Mouse (Mus musculus): Measurements from ENCODE around the gene Mgst2.
A peak's percentile ranks its signal among the peaks of the same experiment; 100 is the strongest.

Mgst2 gene

GRCm38 (mm10) chr3:51654303-51655055 is 5.7 kb upstream of the Mgst2 start:
- DNase-seq (ENCODE audit: low read depth, low spot score): peak; percentile 79

DNA sequence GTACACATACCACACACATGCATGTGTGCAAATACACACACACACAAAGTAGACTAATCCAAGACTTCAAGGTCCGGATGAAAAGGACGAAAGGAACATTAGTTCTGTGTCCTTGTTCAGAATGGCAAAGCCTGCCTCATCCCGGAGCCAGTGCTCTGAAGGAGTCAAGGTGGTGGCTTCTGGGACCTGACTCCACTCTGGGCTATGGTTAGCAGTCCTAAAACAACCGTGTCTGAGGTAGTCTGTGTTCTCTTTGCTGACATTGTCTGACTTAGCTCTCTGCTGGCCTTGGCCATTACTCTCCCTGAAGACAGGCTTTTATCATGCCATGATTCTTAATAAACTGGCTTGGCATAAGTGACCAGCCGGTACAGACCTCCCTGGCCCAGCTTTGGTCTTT is 745 bp upstream of the Mgst2 start:
- DNase-seq (ENCODE audit: low read depth, low spot score): no peak

GRCm38 (mm10) chr3:51660821-51661276 is 689 bp downstream of the Mgst2 start:
- DNase-seq (ENCODE audit: low read depth, low spot score): no peak

- DNase-seq (ENCODE audit: low read depth, low spot score): no peak
Measured at GRCm38 (mm10) chr3:51661376-51661775, 1.2 kb downstream of the Mgst2 start.

- no peak for DNase-seq (ENCODE audit: low read depth, low spot score)
Measured at GRCm38 (mm10) chr3:51661880-51662550, 1.9 kb downstream of the Mgst2 start.

GRCm38 (mm10) chr3:51662557-51662956 is 2.4 kb downstream of the Mgst2 start:
- DNase-seq (ENCODE audit: low read depth, low spot score): no peak

- DNase-seq (ENCODE audit: low read depth, low spot score): no peak
Measured at GRCm38 (mm10) chr3:51668607-51669006, 8.4 kb downstream of the Mgst2 start.

DNA sequence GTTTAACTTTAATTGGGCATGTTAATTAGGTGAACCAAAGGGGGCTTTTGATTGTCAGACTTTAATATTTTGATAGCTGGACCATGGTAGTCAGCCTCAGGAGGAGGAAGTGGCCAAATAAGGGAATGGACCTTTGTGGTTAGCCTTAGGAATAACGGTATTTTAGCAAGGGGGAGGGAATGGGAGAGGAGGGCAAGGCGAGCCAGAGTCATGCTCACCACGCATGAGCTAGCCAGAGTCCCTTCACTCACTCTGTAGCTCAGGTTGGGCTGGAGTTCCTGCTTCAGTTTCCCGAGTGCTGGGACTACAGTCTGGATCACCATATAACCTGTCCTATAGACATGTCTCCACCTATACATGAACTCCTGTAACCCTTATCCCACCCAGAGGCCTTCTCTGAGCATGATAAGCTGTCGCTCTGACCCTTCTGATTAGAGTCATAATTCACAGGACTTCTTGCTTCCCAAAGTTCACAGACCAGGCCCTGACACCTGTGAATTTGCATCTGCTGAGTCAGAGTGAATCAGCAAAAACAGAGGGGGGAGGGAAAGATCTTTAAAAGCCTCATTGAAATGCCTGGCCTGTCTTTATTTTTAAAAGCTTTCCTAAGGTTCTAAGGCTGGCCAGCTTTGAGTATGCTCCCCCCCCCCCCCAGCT is 10.4 kb downstream of the Mgst2 start:
- no peak for DNase-seq (ENCODE audit: low read depth, low spot score)

DNA sequence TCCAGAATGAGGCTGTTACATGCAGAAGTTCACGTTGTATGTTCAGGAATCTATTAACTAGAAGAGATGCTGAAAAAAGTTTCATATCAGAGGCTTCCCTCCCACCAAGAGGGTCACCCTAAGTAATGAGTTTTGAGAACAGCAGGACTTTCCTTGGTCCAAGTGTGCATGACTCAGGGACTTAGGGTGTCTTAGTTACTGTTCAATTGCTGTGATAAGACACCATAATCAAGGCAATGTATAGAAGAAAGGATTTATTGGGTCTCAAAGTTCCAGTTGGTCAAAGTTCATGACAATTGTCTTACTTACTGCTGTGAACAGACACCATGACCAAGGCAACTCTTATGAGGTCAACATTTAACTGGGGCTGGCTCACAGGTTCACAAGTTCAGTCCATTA is 10.9 kb downstream of the Mgst2 start:
- no peak for DNase-seq (ENCODE audit: low read depth, low spot score)

GRCm38 (mm10) chr3:51672631-51673030 is 12.5 kb downstream of the Mgst2 start:
- no peak for DNase-seq (ENCODE audit: low read depth, low spot score)

- DNase-seq (ENCODE audit: low read depth, low spot score): no peak
Measured at GRCm38 (mm10) chr3:51673408-51674086, 13.4 kb downstream of the Mgst2 start.

- DNase-seq (ENCODE audit: low read depth, low spot score): no peak
Measured at GRCm38 (mm10) chr3:51674963-51675362, 14.8 kb downstream of the Mgst2 start.

DNA sequence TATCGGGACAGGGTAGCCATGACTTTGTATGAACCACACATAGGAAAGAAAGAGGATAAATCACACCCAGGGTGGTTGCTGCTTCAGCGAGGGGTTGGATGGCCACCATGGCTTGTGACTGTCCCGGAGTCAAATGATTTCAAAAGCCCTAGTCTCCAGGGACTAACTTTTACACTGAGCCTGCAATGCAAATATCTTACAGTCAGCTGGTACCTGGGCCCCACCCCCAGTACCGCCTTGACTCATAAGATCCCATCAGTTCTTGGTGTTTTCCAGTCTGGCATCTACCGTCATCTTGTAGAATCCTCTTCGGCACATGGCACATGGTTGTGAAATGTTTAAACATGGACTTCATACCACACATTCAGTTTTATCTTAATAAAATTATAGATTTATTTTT is 25.4 kb downstream of the Mgst2 start:
- no peak for DNase-seq (ENCODE audit: low read depth, low spot score)

- no peak for DNase-seq (ENCODE audit: low read depth, low spot score)
Measured at GRCm38 (mm10) chr3:51686316-51686715, 26.2 kb downstream of the Mgst2 start.

DNA sequence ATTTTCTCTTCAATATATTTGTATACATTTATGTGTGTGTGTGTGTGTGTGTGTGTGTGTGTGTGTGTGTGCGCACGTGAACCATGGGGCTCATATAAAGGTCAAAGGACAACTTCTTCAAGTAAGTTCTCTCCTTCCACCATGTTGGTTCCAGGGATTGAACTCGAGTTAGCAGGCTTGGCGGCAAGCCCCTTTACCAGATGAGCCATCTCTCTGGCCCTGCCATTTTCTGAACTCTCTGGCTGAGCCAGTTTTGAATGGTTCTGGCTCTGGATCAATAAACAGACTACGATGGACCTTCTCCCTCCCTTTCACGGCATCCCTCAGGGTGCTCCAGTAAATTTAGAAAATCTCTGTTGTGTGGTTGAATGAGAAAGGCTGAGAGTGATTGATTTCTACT is 26.6 kb downstream of the Mgst2 start:
- no peak for DNase-seq (ENCODE audit: low read depth, low spot score)

DNA sequence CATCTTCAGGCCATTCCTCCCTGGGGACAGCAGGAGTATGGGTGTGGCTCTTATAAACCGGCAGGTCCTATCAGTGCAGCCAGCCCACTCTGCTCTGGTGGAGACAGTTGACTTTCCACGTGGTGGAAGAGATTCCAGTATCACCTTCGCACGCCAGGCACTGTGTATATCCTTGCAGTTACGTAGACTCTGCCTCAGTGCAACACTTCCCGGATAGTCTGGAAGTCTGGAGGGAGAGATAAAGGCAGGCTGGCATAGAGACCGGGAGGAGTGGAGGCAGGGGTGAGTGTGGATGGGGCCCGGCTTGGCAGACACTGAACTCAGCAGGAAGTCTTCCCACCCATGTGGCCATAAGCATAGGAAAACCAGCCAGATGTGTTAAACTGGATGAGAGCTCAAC is 28.6 kb downstream of the Mgst2 start:
- DNase-seq (ENCODE audit: low read depth, low spot score): no peak

- no peak for DNase-seq (ENCODE audit: low read depth, low spot score)
Measured at GRCm38 (mm10) chr3:51693196-51693595, 33.0 kb downstream of the Mgst2 start.

GRCm38 (mm10) chr3:51694576-51694975 is 34.4 kb downstream of the Mgst2 start:
- DNase-seq (ENCODE audit: low read depth, low spot score): no peak

DNA sequence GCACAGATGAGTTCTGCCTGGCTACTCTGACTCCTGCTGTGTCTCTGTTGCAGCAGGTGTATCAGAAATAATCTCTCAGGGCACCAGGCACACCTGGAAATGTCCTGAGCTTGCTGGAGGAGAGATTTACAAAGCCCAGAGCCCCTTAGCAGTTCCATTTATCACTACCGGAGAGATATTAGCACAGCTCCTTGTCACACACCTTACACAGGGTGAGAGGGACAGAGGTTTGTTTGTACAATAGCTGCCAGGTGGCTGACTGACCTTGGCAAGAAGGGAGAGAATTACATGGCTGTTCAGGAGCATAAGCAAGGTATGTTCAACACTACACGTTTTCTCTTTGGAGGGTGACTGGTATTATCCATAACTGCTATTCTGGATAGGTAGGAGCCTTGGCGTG is 35.6 kb downstream of the Mgst2 start:
- DNase-seq (ENCODE audit: low read depth, low spot score): no peak

- DNase-seq (ENCODE audit: low read depth, low spot score): no peak
Measured at GRCm38 (mm10) chr3:51697931-51698330, 37.8 kb downstream of the Mgst2 start.

GRCm38 (mm10) chr3:51700123-51700522 is 40.0 kb downstream of the Mgst2 start:
- no peak for DNase-seq (ENCODE audit: low read depth, low spot score)

DNA sequence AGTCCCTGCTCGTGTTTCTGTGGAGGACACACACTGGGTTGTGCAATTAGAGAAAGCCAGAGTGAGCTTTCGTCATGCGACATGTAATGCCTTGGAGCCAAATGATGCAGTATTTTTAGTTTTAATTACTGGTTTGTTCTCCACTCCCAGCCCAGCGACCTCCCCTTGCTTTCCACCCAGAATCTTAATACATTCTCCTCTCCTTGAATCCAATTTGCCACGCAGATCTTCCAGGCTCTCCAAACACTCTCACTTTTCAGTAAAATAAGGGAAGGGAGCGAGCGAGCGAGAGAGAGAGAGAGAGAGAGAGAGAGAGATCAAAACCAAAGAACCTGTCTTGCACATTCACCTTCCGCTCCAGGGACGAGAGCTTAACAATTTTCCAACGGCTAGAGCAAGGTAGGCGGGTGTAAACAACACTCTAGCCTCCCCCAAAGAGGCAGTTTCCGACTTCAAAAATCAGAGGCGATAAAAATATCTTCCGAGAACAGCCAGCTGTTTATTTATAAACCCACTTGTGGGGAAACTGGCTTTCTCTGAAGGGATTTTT is 40.6 kb downstream of the Mgst2 start:
- no peak for DNase-seq (ENCODE audit: low read depth, low spot score)
